Mouse (Mus musculus): Measurements from ENCODE around the gene Krtap12-1.
"Not testable (repeated sequence)": the region's sequence is repeated elsewhere in the genome, so short reads cannot be mapped to it uniquely, and the experiment has no call there.

Krtap12-1 gene

DNA sequence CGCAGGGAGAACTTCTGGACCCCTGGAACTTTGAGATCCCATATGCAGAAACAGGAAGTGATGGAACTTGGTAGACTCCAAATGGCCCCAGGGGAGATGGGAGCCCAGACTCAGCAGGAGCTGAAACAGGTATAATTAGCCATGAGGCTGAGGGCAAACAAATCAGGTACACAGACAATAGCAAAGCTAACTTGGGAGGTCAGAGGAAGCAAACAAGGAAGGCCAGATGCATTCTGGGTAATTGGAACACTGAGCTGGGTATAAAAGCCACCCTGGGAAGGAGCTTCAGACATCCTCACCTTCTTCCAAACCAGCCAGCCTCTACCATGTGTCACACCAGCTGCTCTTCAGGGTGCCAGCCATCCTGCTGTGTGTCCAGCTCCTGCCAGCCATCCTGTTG is at the start of gene Krtap12-1:
TSS of gene Krtap12-1 (plus strand) at position 301 of the 400 bp plus-strand sequence.
- not testable (repeated sequence) for DNase-seq (ENCODE audit: low spot score)

DNA sequence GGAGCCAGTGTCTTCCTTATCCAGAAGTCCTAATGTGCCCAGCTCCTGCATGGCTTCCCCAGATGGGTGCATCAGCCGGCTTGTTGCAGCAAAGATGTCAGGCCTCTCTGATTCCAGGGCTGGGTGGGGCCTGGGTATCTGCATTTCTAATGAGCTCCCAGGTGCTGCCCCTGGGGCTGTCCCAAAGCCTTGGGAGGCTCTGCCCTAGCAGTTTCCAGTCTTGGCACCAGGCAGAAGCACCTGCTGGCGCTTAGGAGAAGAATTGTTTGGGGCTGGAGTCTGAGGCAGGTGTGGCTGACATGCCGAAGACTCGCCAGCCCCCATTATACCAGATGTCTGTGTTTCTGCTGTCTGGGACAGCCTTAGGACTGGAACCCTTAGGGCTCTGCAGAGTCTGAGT is 49.7 kb upstream of the Krtap12-1 start:
- DNase-seq (ENCODE audit: low spot score) = no peak

DNA sequence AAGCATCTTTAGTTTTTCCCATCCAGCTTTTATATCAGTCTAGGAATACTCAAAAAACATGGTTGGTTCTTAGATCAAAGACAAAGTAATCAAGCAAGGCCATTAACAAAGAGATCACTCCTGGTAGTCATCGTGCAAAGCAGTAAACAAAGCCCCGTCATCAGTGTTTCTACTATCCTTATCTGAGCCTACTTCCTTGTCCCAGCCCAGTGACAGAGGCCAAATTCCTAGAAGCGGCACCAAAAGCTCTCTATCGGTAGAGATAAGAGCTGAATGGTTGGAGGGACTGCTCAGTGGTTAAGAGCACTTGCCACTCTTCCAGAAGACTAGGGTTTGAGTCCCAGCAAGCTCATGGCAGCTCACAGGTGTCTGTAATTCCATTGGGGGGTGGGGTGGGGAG is 48.9 kb upstream of the Krtap12-1 start:
- DNase-seq (ENCODE audit: low spot score) = no peak

DNA sequence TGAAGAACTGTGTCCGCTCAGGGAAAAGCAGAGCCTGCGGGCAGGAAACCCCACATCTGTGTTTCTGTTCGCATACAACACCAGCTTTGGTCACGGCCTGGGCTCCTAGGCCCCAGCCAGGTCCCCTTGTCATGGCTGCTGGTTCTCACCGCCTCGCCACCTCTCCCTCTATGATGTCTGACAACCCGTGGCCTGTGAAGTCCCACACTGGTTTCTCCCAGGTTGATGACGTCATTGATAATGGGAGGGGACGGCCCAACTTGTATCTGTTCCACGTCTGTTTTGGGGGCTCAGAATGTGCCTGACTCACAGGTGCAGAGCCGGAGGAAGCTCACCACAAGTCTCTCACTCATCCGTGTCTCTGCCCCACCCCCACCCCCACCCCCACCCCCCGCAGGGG is 46.6 kb upstream of the Krtap12-1 start:
- DNase-seq (ENCODE audit: low spot score) = no peak

DNA sequence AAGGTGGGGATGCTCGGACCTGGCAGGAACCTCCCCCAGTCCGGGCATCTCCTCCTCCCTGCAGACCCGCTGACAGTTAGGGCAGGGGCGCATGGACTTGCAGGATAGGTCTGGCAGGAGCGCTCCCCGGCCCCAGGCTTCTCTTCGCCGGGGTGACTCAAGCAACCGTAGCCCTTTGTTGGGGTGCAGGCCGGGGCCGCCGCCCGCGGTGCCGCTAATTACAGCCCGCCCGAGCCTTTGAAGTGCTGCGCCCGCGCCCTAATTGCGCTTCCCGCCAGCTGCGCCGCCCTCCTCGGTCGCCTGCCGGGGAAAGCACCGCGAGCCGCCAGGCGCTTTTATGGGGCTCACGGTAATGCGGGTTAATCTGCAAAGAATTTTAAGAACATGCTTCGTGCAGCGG is 42.8 kb upstream of the Krtap12-1 start:
- DNase-seq (ENCODE audit: low spot score) = no peak

DNA sequence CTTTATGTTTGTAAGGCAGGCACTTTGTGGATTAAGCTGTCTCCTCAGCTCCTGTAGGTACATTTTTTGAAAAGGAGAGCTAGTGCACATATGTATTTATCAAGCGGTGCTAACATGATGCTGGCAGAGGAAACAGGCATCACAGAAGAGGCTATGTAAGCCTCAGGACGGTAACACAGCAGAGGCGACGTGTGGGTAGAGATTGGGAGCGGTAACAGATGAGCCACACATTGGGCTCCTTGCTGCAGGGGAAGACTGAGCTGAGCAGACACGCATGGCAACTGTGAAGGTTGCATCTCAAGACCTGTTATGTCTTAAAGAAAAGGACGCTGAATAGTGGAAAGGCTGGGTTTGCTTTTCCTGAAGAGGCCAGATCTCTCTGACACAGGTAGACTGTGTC is 37.4 kb upstream of the Krtap12-1 start:
- DNase-seq (ENCODE audit: low spot score) = no peak

DNA sequence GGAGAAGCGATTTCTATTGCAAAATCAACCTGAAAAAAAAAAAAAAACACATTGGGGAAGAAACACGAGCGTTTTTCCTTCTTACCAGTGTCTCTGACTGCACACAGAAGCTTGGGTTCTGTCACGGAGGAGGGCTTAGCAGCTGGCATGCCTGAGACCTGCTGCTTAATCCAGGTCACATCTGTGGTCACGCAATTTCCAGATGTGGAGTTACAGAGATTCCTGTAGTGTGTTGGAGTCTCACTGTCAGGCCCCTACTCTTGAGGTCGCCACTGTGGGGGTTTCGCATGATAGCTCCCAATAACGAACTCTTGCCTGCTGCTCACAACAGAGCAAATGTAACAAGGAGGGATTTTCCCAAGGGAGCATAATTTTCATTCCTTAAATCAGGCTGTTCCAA is 36.2 kb upstream of the Krtap12-1 start:
- no peak for DNase-seq (ENCODE audit: low spot score)

DNA sequence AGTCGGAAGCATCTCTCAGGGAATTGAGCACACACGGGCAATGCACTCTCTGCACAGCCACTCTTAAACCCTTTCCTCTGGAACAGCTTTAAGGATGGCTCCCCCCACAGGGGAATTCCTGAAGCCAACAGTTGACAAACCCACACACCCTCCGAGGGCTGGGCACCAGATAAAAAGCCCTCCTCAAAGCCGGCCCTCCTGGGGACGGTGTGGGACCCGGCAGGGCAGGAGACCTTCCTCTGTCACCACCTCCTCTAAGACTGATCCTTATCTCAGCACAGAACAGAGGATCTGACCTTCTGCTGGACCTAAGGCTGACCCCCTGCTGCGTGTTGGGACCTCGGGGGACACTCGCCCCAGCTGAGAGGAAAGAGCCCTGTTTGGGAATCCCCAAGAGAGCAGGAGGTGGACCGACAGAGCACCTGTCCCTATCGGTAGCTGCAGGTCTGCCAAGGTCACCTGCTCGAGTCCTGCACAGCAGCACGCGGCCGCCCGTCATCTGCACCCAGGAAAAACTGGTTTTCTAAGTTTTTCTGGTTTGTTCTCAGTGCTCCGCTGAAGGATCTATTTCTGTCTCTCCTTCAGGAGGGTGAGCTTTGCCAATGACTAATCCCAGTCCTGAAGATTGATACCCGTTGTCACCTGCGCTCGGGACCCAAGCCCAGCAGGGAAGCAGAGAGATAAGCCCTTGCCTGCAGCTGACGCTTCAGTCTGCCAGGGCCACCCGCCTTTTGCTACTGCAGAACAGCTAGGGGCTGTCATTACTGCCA is 34.3 kb upstream of the Krtap12-1 start, which contains the start of gene Tspear:
TSS of gene Tspear (plus strand) at position 675 of the 770 bp plus-strand sequence.
- no peak for DNase-seq (ENCODE audit: low spot score)

DNA sequence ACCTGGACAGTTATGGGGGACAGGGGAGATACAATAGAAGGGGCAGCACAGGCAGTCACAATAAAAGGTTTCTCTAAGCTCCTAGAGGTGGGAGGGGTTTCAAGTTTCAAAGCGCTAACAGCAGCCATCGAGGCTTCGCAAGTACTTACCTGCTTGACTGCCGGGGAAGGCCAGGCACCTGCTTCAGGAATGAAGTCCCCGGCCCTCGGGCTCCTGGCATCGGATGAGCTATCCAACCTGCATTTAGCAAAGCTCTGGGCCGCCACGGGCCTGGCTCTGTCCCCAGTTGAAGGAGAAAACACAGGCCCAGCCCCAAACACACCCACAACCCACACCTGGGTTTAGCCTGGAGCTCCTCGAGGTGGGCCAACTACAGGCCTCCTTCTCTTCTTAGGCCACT is 33.4 kb upstream of the Krtap12-1 start:
- DNase-seq (ENCODE audit: low spot score) = no peak

DNA sequence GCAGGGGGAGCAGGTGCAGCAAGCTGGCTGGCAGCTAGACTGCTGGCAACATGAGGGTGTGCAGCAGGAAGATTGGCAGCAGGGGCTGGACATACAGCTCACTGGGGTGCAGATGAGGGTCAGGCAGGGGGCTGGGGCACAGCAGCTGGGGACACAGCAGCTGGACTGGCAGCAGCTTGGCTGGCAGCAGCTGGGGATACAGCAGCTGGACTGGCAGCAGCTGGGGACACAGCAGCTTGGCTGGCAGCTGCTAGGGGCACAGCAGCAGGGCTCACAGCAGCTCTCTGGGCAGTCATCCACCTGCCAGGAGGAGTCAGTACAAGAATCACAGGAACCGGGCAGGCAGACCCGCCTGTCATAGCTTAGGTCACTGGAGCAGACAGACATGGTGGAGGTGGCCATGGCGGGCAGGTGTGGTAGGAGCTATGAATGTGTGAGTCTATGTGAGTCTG is 30.0 kb upstream of the Krtap12-1 start, which contains the start of gene Gm19402:
TSS of gene Gm19402 (minus strand) at position 402 of the 452 bp plus-strand sequence.
- DNase-seq (ENCODE audit: low spot score) = not testable (repeated sequence)

DNA sequence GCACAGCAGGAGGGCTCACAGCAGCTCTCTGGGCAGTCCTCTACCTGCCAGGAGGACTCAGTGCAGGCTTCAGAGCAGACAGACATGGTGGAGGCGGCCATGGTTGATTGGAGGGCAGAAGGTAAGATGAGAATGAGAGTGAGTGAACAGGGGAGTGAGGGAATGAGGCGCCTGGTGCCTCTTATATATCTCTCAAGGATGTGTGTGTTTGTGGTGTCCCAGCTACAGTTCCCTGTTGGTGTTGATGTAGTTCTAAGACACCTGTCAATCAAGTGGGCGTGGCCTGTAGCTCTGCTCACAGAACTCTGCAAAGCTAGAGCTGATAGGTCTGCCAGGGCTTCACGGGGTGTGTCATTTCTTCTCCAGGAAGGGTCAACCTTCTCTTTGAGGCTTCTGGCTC is 23.3 kb upstream of the Krtap12-1 start, which contains the start of gene Gm9508:
TSS of gene Gm9508 (minus strand) at position 101 of the 400 bp plus-strand sequence.
- DNase-seq (ENCODE audit: low spot score) = no peak

DNA sequence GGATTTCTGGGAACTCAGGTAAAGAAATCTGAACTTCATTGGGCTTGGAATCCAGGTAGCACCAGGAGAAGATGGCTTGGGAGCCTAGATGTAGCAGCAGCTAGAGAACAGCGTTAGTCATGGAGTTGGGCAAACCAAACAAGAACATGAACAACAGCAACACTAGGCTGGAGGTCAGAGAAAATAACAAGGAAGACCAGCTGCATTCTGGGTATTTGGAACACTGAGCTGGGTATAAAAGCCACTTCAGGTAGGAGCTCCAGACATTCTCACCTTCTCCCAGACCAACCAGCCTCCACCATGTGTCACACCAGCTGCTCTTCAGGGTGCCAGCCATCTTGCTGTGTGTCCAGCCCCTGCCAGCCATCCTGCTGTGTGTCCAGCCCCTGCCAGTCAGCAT is 14.1 kb upstream of the Krtap12-1 start, which contains the start of gene Gm10272:
TSS of gene Gm10272 (plus strand) at position 301 of the 400 bp plus-strand sequence.
- DNase-seq (ENCODE audit: low spot score) = no peak

DNA sequence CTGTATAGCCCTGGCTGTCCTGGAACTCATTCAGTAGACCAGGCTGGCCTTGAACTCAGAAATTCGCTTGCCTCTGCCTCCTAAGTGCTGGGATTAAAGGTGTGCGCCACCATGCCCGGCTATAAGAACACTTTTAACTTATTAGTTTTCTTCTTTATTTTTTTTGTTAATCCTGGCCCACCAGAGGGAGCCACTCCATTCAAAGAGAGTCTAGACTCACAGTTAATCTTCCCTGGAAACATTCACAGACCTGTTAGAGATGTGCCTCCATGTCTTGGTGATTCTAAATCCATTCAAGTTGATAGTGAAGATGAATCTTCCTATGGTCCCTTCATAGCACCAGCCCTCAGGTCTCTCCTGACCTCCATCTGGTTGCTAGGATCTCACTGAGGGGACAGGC is 10.6 kb upstream of the Krtap12-1 start:
- no peak for DNase-seq (ENCODE audit: low spot score)

DNA sequence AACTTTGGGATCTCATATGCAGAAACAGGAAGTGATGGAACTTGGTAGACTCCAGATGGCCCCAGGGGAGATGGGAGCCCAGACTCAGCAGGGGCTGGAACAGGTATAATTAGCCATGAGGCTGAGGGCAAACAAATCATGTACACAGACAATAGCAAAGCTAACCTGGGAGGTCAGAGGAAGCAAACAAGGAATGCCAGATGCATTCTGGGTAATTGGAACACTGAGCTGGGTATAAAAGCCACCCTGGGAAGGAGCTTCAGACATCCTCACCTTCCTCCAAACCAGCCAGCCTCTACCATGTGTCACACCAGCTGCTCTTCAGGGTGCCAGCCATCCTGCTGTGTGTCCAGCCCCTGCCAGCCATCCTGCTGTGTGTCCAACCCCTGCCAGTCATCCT is 9.2 kb upstream of the Krtap12-1 start, which contains the start of gene Gm10024:
TSS of gene Gm10024 (plus strand) at position 301 of the 400 bp plus-strand sequence.
- not testable (repeated sequence) for DNase-seq (ENCODE audit: low spot score)

DNA sequence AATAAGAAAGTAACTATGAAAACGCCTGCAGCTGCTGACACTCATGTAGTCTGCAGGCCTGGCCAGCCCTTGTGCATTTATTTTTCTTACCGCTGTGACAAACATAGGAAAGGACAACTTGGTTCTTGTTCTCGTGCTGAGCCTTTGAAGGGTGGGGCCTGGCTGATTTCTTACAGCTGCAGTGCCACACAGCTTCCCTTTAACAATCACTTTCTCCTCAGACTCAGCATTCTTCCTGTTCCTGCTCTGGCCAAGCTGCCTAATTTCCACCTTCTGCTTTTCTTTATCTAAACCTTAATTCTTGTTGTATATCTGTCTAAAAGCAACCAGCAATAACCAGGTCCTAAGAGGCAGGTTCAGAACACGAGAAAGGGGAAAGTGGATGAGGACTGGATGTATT is 6.7 kb upstream of the Krtap12-1 start:
- DNase-seq (ENCODE audit: low spot score) = no peak

DNA sequence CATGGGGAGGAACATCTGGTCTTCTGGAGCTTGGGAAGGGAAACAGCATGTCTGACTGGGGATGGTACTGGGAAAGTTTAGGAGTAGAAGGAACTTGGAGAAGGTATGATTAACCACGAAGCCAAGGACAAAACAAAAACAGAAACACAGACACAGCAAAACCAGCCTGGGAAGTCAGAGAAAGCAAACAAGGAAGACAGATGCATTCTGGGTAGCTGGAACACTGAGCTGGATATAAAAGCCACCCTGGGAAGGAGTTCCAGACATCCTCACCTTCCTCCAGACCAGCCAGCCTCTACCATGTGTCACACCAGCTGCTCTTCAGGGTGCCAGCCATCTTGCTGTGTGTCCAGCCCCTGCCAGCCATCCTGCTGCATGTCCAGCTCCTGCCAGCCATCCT is 4.9 kb upstream of the Krtap12-1 start, which contains the start of gene Gm10142:
TSS of gene Gm10142 (plus strand) at position 301 of the 400 bp plus-strand sequence.
- no peak for DNase-seq (ENCODE audit: low spot score)

DNA sequence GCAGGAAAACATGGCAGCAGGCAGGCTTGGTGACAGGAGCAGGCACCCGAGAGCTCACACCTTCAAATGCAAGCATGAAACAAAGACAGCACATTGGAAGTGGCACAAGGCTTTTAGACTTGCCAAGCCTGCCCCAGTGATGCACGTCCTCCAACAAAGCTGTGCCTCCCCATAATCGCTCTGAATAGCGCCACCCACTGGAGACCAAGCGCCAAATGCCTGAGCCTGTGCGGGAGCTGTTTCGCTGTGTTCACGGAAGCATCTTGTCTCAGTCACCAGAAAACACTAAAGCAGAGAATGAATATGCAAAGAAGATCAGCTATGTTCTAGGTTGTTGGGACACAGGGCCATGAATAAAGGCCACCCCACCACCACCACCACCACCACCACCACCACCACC is 4.5 kb downstream of the Krtap12-1 start:
- no peak for DNase-seq (ENCODE audit: low spot score)

DNA sequence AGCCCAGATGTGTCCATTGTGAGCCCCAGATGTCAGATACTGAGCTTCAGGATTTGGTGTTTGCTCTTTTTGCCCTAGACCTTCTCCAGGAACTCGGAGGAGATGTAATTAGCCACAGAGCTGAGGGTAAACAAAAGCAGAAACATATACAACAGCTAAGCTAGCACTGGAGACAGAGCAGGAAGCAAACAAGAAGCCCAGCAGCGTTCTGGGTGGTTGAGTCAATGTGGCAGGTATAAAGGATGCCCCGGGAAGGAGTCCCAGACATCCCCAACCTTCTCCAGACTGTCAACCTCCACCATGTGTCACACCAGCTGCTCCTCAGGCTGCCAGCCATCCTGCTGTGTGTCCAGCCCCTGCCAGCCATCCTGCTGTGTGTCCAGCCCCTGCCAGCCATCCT is 5.8 kb downstream of the Krtap12-1 start, which contains the start of gene Gm10100:
TSS of gene Gm10100 (plus strand) at position 301 of the 400 bp plus-strand sequence.
- DNase-seq (ENCODE audit: low spot score) = no peak

DNA sequence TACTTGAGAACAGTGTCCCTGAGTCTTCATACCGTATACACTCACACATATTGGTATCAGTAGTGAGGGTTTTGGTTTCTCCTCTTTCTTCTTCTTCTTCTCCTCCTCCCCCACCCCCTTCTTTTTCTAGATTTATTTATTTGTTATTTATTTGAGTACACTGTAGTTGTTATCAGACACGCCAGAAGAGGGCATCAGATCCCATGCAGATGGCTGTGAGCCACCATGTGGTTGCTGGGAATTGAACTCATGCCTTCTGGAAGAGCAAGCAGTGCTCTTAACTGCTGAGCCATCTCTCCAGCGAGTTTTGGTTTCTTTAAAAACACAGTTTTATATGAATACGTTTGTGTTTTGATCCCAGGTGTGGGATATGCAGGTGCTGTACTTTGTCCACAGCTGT is 7.9 kb downstream of the Krtap12-1 start:
- DNase-seq (ENCODE audit: low spot score) = no peak

DNA sequence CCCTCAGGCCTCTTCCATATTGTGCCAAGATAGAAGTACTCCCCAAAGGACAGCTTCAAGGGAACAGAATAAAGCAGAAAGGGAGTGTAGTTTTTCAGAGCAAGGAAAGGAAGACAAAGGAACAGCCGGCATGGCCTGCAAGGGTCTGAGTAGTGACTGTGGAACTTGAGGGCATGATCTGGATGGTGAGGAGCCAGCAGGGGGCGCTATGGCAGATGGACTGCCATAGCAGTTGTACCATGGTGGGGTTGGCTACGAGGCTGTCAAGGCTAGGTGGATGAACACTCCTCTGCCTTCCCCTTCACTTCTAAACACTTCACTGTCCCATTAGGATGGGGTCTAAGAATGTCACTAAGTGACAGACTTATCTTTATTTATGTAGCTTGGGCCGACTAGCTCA is 8.8 kb downstream of the Krtap12-1 start:
- DNase-seq (ENCODE audit: low spot score) = no peak

DNA sequence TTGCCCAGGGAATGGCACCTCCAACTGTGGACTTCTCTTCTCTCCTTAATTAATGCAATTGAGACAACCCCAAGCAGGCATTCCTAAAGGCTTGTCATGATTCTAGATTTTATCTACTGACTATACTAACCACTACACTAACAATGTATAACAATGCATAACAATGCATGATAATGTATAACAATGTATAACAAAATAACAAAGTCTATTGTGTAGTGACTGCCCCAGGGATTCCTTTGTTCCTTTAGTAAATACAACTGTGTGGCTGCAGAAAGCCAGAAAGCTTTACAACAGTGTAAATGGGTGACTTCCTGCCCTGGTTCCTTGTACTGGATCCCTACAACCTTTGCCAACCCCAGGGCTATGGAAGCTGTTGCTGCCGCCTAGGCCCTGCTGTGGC is 15.5 kb downstream of the Krtap12-1 start:
- DNase-seq (ENCODE audit: low spot score) = no peak

DNA sequence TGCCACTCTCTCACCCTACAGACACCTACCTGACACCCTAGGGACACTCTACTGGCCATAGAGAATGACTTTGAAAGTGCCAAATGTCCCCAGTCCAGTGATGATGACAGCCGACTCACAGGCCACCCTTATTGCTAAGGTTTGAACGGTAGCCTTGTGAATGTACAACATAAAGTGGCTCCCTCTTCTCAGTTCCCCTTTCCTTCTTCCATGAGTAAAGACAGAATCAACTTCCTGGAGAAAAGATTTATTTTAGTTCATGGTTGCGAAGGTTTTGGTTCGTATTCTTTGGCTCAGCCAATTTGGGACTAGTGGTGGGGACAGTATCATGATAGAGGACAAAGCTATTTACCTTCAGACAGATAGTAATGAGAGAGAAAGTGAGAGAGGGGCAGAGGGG is 18.5 kb downstream of the Krtap12-1 start:
- no peak for DNase-seq (ENCODE audit: low spot score)

DNA sequence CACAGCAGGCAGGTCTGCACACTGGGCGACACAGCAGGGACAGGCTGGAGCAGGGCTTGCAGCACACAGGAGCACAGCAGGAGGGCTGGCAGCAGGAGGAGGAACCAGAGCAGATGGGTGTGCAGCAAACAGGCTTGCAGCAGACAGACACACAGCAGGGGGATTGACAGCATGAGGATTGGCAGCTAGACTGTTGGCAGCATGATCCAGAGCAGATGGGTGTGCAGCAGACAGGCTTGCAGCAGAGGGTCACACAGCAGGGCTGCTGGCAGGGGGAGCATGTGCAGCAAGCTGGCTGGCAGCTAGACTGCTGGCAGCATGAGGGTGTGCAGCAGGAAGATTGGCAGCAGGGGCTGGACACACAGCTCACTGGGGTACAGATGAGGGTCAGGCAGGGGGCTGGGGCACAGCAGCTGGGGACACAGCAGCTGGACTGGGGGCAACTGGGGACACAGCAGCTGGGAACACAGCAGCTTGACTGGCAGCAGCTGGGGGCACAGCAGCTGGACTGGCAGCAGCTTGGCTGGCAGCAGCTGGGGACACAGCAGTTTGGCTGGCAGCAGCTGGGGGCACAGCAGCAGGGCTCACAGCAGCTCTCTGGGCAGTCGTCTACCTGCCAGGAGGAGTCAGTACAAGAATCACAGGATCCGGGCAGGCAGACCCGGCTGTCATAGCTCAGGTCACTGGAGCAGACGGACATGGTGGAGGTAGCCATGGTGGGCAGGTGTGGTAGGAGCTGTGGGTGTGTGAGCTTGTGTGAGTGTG is 21.7 kb downstream of the Krtap12-1 start, which contains the start of gene Gm18596:
TSS of gene Gm18596 (minus strand) at position 715 of the 765 bp plus-strand sequence.
- DNase-seq (ENCODE audit: low spot score) = not testable (repeated sequence)

Measured in lung, postnatal 25 days (tissue).